Mouse (Mus musculus) forebrain, embryonic 13.5 days (tissue): ENCODE data around the gene Kcnb1. TPM values are rescaled to one million over a fixed set of nuclear protein-coding genes. Genes with fewer than 3 reads are reported as not detected.

Source experiments
- ATAC-seq: fragments of 200-750 bp; cut with Nextera tagmentation; 2 replicates; pipeline ENCODE4 v1.8.0; 2017
- H3K27ac ChIP-seq: fragments of 300-500 bp; sonication (generic); 2 replicates; pipeline ENCODE4 v1.5.1; 2015; ENCODE audit warnings: inconsistent platforms, mild to moderate bottlenecking, moderate library complexity
- H3K27me3 ChIP-seq: fragments of 300-500 bp; sonication (generic); 2 replicates; pipeline ENCODE4 v1.6.1; 2015; ENCODE audit warnings: mild to moderate bottlenecking, inconsistent platforms
- H3K36me3 ChIP-seq: fragments of 300-500 bp; sonication (generic); 2 replicates; pipeline ENCODE4 v1.6.1; 2015; ENCODE audit warnings: mild to moderate bottlenecking, inconsistent platforms; ENCODE audit not compliant: poor library complexity, severe bottlenecking
- H3K4me1 ChIP-seq: fragments of 300-500 bp; sonication (generic); 2 replicates; pipeline ENCODE4 v1.6.1; 2015; ENCODE audit warnings: inconsistent platforms
- H3K4me2 ChIP-seq: fragments of 300-500 bp; sonication (generic); 2 replicates; pipeline ENCODE4 v1.6.1; 2015; ENCODE audit warnings: inconsistent platforms, mild to moderate bottlenecking, moderate library complexity
- H3K4me3 ChIP-seq: fragments of 300-500 bp; sonication (generic); 2 replicates; pipeline ENCODE4 v1.5.1; 2015; ENCODE audit warnings: mild to moderate bottlenecking, inconsistent platforms
- H3K9ac ChIP-seq: fragments of 300-500 bp; sonication (generic); 2 replicates; pipeline ENCODE4 v1.6.1; 2015; ENCODE audit warnings: mild to moderate bottlenecking, inconsistent platforms
- H3K9me3 ChIP-seq: fragments of 300-500 bp; sonication (generic); replicated peaks from 2 replicates; pipeline ENCODE4 v1.6.1; 2016; ENCODE audit warnings: inconsistent platforms
- WGBS: fragments of 180-500 bp; shearing (Covaris S2); methylation state at CpG from one replicate; pipeline ENCODE4 v1.1.7; 2015; 5-methylcytosine and 5-hydroxymethylcytosine counted together
- polyA plus RNA-seq: library from polyadenylated mRNA; unstranded; fragments of >200 nt; fragmentation: Nextera tagmentation; extraction: Ambion mirVana; gene quantifications from 2 replicates; pipeline ENCODE4 v1.2.1, GENCODE M21; 2015

Kcnb1 gene
- polyA plus RNA-seq, 1 experiment from 2014 or later, result 1.3 TPM

GRCm38 (mm10) chr2:167070341-167070740 lies 119.6 kb downstream of the Kcnb1 start:
- H3K4me1 ChIP-seq, result peaks cover 18% of the 10 kb centered on the region

GRCm38 (mm10) chr2:167067575-167067974 lies 122.4 kb downstream of the Kcnb1 start:
- peaks cover 26% of the 10 kb centered on the region for H3K36me3 ChIP-seq
- no peak overlapping the region for H3K9ac ChIP-seq
- H3K4me1 ChIP-seq, result peaks cover 27% of the 10 kb centered on the region
- no peak for ATAC-seq
- H3K27ac ChIP-seq, result peak overlapping the region; percentile 0; the same call in 1 of the 2 replicates
- H3K27me3 ChIP-seq, result no peaks in the 10 kb centered on the region
- H3K4me2 ChIP-seq, result no peak overlapping the region
- H3K9me3 ChIP-seq, result no peaks in the 10 kb centered on the region
- 50% methylated on average over 6 of the region's 6 CpGs for WGBS
- H3K4me3 ChIP-seq, result no peak overlapping the region

More at GRCm38 (mm10) chr2:167070341-167070740, 119.6 kb downstream of the Kcnb1 start:
- WGBS, result 67% methylated on average over 6 of the region's 6 CpGs
- Histone ChIP-seq H3K9me3 (no peaks in the 10 kb centered on the region), H3K4me3 (no peak overlapping the region), H3K36me3 (peaks cover 18% of the 10 kb centered on the region), H3K27ac (no peak overlapping the region), H3K4me2 (no peak overlapping the region), H3K27me3 (no peaks in the 10 kb centered on the region), H3K9ac (no peak overlapping the region)
- no peak for ATAC-seq

GRCm38 (mm10) chr2:167066528-167067516 lies 123.1 kb downstream of the Kcnb1 start:
- Histone ChIP-seq H3K36me3 (peaks cover 26% of the 10 kb centered on the region), H3K27ac (no peak overlapping the region), H3K4me1 (peaks cover 26% of the 10 kb centered on the region), H3K27me3 (no peaks in the 10 kb centered on the region), H3K9me3 (no peaks in the 10 kb centered on the region), H3K4me2 (no peak overlapping the region), H3K9ac (no peak overlapping the region), H3K4me3 (no peak overlapping the region)
- WGBS, result 29% methylated on average over 6 of the region's 6 CpGs
- no peak for ATAC-seq

GRCm38 (mm10) chr2:167066031-167066430 lies 123.9 kb downstream of the Kcnb1 start:
- Histone ChIP-seq H3K4me3 (0 out of 2 replicates have a peak overlapping the region, but pooled peaks have one; percentile 84), H3K4me1 (peaks cover 34% of the 10 kb centered on the region), H3K4me2 (peak overlapping the region; percentile 79), H3K27ac (0 out of 2 replicates have a peak overlapping the region, but pooled peaks have one; percentile 3), H3K27me3 (no peaks in the 10 kb centered on the region), H3K9ac (no peak overlapping the region), H3K9me3 (no peaks in the 10 kb centered on the region), H3K36me3 (peaks cover 26% of the 10 kb centered on the region)
- 57% methylated on average over 1 of the region's 1 CpGs for WGBS
- no peak for ATAC-seq

GRCm38 (mm10) chr2:167064601-167065295 lies 125.2 kb downstream of the Kcnb1 start:
- H3K4me1 ChIP-seq, result peaks cover 38% of the 10 kb centered on the region
- peak overlapping the region; percentile 79 for H3K4me2 ChIP-seq
- peaks cover 28% of the 10 kb centered on the region for H3K36me3 ChIP-seq
- peak overlapping the region; percentile 48 for H3K27ac ChIP-seq
- H3K9ac ChIP-seq, result peak overlapping the region; percentile 89
- no peaks in the 10 kb centered on the region for H3K9me3 ChIP-seq
- 20% methylated on average over 9 of the region's 9 CpGs for WGBS
- ATAC-seq, result no peak
- H3K4me3 ChIP-seq, result peak overlapping the region; percentile 84
- no peaks in the 10 kb centered on the region for H3K27me3 ChIP-seq

GRCm38 (mm10) chr2:167063906-167064496 lies 126.0 kb downstream of the Kcnb1 start:
- no peak for ATAC-seq
- under 1% methylated on average over 7 of the region's 7 CpGs for WGBS
- H3K27ac ChIP-seq, result peak overlapping the region; percentile 88
- H3K27me3 ChIP-seq, result no peaks in the 10 kb centered on the region
- peaks cover 33% of the 10 kb centered on the region for H3K36me3 ChIP-seq
- H3K4me2 ChIP-seq, result peak overlapping the region; percentile 79
- H3K4me3 ChIP-seq, result peak overlapping the region; percentile 84
- H3K9me3 ChIP-seq, result no peaks in the 10 kb centered on the region
- peak overlapping the region; percentile 89 for H3K9ac ChIP-seq
- peaks cover 42% of the 10 kb centered on the region for H3K4me1 ChIP-seq

DNA sequence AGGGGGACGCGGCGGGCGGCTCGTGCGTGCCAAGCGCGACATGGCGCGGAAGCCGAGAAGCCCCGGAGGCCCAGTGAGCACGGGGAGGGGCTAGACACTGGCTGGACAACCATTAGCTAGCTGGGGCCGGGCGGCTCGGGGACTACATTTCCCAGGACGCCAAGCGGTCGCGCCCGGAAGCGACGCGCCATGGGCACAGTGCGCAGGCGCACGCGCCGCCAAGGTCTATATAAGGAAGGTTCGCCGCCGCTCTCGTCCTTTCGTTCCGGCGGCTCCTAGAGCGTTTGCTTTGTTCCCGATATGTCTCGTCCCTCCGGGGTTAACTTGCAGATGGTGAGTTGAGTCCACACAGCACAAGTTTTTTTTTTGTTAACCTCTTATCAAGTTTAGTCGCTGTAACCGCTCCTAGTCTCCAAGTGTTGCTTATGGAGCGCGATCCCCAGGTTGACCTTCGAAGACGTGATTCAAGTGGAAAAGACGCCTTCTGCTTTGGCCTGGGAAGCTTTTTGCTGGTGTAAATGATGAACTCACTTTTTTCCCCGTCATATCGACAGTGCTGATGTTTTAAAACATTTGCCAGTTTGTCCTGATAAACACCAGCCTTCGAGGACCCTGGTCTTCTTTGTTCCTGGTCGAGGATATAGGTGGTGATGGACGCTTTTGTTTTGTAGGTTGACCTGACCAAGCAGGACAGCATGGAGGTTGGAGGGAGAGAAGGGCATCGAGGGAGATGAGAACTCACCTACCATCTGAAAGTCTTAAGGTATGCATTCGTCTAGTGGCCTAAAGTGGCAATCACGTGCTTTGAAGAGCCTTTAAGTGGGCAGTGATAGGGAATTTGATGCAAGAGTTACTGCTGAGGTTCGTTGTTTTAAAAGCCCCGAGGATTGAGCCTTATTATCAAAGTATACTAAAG lies 126.7 kb downstream of the Kcnb1 start, which contains the start of gene Znfx1:
TSS of gene Znfx1 (minus strand) at position 51 of the 916 bp plus-strand sequence.
- Histone ChIP-seq H3K4me1 (peaks cover 42% of the 10 kb centered on the region), H3K4me3 (peak within 1 kb of the TSS; percentile 84), H3K27ac (peak within 1 kb of the TSS; percentile 88), H3K4me2 (peak within 1 kb of the TSS; percentile 79), H3K9me3 (no peaks in the 10 kb centered on the region), H3K36me3 (peaks cover 37% of the 10 kb centered on the region), H3K9ac (peak within 1 kb of the TSS; percentile 89), H3K27me3 (no peaks in the 10 kb centered on the region)
- WGBS, result under 1% methylated on average over 56 of the region's 57 CpGs
- ATAC-seq, result peak; percentile 94

- ATAC-seq, result peak; percentile 89
- Histone ChIP-seq H3K4me1 (peaks cover 42% of the 10 kb centered on the region), H3K27ac (peak overlapping the region; percentile 88), H3K27me3 (no peaks in the 10 kb centered on the region), H3K36me3 (peaks cover 44% of the 10 kb centered on the region), H3K4me3 (peak overlapping the region; percentile 84), H3K9me3 (no peaks in the 10 kb centered on the region), H3K9ac (peak overlapping the region; percentile 89), H3K4me2 (peak overlapping the region; percentile 79)
- under 1% methylated on average over 47 of the region's 60 CpGs for WGBS
These were observed 127.5 kb downstream of the Kcnb1 start for GRCm38 (mm10) chr2:167062497-167062911.

DNA sequence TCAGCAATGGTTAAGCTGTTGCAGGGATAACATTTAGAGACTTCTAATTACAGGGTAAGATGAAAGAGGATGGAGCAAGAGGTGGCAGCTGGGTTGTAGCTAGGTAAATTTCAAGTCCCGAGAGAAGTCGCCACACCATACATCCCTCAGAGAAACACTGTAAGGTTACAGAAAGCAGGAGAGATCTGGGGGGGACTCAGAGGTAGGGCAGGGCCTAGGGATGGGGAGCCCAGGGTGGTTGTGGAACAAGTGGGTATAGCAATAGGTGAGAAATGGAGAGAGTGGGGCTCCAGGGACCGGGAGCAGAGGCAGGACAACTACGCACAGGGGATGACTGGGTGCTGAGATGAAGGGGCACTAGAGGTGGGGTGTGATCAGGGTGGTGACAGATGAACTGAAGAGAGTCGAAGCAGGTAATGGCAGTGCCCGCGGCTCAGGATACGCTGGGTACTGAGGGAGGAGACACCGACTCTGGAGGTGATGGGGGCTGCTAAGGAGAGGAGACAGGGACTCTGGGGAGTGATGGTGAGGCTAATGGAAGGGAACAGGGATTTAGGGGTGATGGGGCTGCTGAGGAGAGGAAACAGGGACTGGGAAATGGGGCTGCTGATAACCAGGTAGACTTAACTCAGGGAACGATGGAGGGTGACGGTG lies 128.4 kb downstream of the Kcnb1 start:
- peak overlapping the region; percentile 89 for H3K9ac ChIP-seq
- peaks cover 42% of the 10 kb centered on the region for H3K4me1 ChIP-seq
- H3K27me3 ChIP-seq, result no peaks in the 10 kb centered on the region
- no peaks in the 10 kb centered on the region for H3K9me3 ChIP-seq
- no peak overlapping the region for H3K27ac ChIP-seq
- WGBS, result 28% methylated on average over 11 of the region's 11 CpGs
- H3K36me3 ChIP-seq, result peaks cover 48% of the 10 kb centered on the region
- ATAC-seq, result no peak
- H3K4me2 ChIP-seq, result peak overlapping the region; percentile 79
- peak overlapping the region; percentile 84 for H3K4me3 ChIP-seq

GRCm38 (mm10) chr2:167060761-167061160 lies 129.2 kb downstream of the Kcnb1 start:
- ATAC-seq, result no peak
- Histone ChIP-seq H3K27me3 (no peaks in the 10 kb centered on the region), H3K27ac (no peak overlapping the region), H3K9me3 (no peaks in the 10 kb centered on the region), H3K4me3 (no peak overlapping the region), H3K4me2 (no peak overlapping the region), H3K4me1 (peaks cover 38% of the 10 kb centered on the region), H3K9ac (peak overlapping the region; percentile 52), H3K36me3 (peaks cover 48% of the 10 kb centered on the region)
